Mouse (Mus musculus): ENCODE data around the gene Pgs1.
A peak's percentile ranks its signal among the peaks of the same experiment; 100 is the strongest.

The Pgs1 gene

DNA sequence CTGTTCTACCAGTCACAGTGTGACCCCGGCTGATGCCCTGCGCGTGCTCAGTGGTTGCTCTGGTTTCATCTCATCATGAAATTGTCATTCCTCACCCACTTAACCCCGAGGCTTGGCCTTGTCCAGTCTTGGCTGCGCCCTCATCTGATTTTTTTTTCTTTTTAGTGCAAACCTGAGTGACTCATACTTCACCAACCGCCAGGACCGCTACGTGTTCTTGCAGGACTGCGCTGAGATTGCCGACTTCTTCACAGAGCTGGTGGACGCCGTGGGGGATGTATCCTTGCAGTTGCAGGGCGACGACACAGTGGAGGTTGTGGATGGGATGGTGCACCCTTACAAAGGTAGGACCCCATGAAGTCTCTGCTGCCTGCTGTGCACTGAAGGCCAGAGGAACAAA, 17.1 kb downstream of the Pgs1 start:
- DNase-seq (ENCODE audit: low spot score in 2 of 2) = no peak

DNA sequence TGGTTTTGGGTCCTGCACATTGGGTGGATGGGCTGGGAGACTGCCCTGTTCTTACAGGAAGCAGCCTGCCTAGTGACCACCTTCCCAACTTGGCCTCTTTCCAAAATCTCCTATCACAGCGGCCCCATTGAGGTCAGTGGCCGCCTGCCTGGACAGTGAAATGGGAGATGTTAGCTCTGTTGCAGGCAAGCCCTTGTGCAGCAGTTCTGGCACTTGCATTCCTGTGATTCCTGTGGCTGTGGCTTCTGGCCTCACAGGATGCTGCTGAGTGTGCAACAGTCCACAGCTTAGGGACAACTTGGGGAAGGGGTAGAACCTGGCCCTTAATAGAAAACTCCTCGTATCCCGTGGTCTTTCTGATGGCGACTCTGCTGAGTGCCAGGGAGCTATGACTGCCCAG, 17.6 kb downstream of the Pgs1 start:
- no peak for DNase-seq (ENCODE audit: low spot score in 2 of 2)

DNA sequence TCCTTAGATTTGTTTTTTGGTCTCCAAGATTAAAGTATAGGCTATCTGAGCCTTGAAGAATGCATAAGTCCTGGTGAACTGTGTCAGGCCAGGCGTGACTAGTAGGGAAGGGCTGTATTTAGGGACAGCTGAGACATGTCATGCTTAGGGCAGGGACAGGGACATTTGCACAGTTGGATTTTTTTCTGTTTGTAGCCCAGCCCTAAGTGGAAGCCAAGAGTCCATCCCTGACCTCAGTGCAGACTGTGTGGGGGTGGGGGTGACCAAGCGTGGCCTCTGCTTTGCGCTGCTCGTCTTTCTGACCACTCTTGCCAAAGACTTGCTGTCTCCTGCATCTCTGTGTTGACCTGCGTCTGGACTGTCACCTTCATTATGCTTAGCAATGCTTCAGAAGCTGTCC, 18.1 kb downstream of the Pgs1 start:
- no peak for DNase-seq (ENCODE audit: low spot score in 2 of 2)

DNA sequence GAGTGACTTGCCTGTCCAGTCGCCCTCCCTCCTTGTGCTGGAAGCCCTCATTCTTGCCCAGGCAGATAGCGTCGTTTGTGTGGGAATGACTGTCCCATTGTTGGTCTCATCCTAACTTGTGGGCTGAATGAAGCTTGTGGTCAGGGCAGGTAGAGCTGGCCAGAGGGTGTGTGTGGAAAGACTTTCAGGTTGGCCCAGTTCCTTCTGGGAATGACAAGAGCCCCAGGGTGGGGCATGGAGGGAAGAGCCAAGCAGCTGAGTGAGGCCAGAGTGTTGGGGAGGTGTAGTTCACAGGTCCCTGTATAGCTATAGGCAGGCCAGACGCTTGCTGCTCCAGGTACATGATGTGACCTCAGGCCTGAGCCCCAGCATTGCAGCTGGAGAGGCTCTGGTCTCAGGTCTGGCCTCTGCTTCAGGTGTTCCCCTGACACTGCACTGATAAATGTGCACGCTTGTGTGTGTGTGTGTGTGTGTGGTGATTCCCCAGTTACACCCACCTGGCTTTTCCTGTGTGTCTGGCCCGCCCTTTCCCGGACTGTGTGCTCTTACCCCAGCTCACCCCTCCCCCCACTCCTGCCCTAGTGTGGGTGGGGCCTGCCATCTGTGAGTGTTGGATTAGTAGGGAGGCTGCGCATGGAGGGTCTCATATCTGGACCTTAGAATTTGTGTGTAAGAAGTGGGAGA, 21.5 kb downstream of the Pgs1 start:
- no peak for DNase-seq (ENCODE audit: low spot score in 2 of 2)

DNA sequence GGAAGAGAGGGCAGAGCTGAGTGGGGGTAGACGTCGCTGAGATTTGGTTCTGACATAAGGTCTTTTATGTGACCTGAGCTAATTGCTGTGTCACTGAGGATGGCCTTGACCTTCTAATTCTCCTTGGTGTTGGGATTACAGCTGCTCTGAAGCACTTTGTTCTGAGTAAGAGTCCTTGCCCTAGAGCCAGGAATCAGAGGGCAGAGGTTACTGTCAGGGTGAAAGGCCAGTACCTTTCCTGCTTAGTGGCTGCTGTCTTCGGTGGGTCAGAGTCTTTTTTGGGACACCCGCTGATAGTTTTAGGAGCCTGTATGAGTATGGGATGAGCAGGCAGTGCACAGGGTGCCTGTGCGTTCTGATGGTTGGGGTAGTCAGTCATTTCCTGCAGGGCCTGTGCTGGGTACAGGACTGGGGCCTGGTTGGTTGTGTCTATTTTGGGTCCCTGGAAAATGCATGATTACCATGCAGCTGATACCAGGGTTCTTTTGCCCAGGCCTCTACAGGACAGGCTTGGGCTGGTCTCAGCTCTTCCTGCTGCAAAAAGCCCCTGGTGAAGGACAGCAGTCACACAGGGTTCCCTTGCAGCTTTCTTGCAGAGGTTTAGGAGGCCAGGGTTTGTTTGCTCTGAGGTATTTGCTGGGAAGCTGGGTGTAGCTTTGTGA, 22.2 kb downstream of the Pgs1 start:
- no peak for DNase-seq (ENCODE audit: low spot score in 2 of 2)

DNA sequence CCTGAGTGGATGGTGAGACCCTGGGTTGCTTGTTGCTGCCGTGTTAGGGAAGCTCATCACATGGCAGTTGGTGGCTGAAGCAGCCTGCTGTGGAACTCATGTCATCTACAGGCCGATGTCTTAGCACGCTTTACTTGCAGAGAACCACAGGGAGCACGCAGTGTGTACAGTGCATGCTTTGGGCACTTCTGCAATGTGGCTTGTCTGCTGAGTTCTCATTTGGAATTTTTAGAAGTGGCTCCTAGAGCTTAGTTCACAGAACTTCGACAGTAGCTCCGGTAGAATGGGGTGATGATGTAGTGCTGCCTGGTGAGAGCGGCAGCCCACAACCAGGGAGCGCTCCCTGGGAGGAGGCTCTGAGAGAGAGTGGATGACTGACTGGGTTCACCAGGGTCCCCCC, 22.8 kb downstream of the Pgs1 start:
- no peak for DNase-seq (ENCODE audit: low spot score in 2 of 2)

DNA sequence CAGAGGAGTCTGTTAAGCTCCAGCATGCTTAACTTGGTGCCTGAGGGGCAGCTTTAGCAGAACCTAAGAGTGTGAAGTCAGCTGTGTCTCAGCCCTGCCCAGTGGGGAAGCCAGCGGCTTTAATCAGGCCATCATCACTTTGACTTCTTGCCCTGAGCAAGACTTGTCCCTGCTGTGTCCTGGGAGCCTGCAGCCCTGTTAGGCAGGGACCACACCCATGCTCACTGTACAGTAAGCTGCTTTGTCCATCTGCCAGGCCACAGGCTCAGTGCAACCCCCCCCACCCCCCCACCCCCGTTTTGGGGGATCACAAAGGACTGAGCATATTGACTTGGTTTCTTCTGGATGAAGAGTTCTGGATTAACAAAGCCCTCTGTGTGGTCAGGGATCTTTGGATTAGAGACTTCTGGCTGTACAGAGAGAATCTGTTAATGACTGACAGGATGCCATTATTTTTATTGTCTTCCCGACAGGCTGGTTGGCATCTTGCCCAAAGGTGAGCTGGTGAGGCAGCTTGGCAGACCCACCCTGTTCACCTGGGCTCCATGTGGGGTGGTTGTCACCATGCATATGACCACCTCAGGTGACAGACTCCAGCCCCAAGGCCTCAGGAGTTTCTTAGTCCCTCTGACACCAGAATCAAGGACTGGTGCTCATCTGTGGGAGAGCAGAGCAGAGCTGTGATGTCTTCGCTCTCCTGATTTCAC, 23.9 kb downstream of the Pgs1 start:
- no peak for DNase-seq (ENCODE audit: low spot score in 2 of 2)

DNA sequence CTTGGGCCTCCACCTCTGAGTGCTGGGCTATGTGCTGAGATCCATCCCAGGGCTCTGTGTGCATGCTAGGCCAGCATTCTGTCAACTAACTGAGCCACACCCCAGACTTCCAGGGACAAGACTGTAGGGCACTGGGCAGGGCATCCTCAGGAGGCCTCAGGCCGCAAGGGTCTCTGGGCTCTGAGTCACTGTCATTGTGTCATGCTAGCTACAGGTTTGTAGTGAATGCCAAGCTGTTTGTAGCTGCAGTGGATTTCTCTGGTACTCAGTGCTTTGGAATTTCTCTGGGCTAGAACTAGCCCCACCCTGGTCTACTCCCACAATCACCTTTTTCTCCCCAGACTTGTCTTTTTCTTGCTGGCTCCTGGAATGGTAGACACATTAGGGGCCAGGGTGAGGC, 26.5 kb downstream of the Pgs1 start:
- no peak for DNase-seq (ENCODE audit: low spot score in 2 of 2)

DNA sequence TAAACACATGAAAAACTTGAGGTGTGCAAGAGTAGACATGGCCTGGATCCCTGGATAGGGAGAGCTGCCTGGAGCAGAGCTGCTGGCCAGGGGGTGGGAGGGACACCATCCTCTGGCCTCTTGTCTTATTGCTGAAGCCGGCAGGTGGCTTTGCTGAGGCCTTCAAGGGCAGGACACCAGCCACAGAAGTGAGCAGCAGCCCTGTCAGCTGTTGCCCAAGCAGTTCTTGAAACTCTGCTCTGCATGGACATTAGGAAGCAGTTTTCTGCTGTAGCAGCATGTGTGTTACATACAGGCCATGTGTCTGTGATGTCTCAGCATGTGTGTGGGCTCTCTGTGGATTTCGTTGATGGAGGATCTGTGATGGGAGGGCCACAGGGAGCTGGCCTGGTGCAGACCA, 27.2 kb downstream of the Pgs1 start:
- no peak for DNase-seq (ENCODE audit: low spot score in 2 of 2)

DNA sequence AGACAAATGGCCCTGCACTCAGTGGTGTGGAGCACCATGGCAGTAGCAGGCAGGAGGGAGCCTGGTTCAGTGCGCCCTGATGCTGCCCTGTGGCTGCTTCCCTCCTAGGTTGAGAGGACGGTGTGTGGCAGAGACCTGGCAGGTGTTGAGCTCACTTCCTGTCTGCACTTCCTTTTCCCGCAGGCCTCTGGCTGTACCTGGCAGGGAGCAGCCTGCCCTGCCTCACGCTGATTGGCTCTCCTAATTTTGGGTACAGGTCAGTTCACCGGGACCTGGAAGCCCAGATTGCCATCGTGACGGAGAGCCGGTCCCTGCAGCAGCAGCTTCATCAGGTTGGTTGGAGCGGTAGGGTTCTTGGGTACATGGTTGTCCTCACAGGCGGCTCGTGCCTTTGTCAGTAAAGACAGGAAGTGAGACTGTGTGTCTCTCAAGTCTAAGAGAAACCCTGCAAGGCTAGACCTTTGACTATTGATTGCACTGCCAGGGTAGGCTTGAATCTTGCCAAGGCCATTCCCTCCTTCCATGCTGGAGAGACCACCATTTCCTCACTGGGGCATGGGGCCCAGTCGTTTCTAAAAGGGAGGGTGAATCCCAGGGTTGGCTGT, 28.4 kb downstream of the Pgs1 start:
- DNase-seq (ENCODE audit: low spot score in 2 of 2) = no peak

DNA sequence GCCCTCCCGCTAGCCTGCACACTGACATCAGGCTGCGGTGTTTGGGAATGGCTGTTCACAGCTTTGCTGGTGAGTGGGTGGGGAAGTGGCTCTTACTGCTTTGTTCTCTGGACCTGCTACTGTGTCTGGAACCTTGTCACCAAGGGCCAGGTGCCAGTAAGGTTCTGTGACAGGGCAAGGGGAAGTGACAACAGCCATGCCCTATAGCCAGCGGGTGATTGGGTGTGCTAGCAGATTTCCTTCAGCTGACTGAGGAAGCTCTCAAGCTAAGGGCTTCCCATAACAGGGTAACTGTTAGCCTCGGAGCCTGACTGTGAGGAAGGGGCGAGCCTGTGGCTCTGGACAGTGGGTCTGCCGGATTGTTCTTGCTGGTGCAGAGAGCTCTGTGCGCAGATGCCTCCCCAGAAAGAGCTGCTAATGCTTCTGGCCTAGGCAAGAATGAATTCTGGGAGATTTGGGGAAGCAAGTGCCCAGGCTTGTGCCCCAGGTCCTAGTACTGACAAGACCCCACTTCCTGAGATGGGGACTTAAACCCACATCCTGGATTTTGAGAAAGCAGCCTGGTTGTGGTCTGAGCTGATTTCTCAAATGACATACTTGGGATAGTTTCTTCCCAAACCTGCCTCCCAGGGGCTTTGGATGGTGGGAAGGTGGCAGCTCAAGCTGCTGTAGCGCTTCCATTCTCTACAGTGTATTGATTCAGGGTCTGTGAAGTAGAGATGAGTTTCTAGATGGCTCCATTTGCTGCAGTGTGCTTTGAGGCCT, 29.5 kb downstream of the Pgs1 start:
- no peak for DNase-seq (ENCODE audit: low spot score in 2 of 2)

DNA sequence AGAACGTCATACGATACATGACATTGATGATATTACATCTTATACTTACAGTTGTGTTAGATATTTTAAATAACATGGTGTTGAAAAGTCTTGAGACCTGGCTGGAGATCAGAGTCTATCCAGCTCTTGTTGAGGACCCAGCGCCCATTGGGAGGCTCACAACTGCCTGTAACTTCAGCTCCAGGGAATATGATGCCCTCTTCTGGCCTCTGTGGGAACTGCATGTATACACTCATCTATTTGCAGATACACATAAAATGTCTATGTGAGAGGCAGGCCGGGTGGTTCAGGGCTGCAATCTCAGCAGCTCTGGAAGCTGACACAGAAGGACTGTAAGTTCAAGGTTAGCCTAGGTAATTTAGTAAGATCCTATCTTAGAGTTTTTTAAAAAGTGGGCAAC, 32.2 kb downstream of the Pgs1 start:
- no peak for DNase-seq (ENCODE audit: low spot score in 2 of 2)

DNA sequence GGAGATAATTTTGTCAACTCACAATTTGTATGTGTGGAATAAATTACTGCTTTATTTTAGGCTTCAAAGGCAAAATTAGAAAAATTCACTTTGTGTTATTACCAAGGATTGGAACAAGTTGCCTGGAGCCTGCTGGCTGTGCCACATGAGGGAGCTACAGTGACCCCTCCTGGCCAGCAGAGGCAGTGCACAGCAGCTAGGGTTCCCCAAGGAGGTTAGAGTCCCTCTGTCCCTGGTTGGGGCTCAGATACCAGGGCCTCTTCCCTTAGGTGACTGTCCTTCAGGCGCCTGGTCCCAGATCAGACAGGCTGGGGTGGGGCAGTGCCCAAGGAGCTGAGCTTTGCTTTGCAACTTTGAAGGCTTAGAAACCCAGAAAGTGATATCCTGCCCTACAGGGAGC, 35.7 kb downstream of the Pgs1 start:
- peak; percentile 29 to 59 for DNase-seq (ENCODE audit: low spot score in 2 of 2)

DNA sequence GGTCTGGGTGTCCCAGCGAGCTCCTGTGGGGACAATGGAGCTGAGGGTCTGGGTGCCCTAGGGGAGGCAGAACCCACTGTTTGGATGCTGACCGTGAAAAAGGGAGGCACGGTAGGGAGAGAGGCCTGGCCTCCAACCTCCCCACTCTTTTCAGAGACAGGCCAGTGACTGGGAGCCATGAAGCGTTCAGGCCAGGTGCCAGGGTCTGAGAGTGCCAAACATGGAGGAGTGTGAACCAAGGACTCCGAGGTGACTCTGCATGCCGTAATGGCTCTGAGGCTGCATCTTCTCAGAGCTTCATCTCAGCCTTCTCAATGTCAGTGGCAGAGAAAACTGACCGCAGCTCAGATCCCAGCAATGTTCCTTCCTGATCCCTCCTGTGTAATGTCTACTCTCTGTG, 37.4 kb downstream of the Pgs1 start:
- DNase-seq (ENCODE audit: low spot score in 2 of 2) = no peak

DNA sequence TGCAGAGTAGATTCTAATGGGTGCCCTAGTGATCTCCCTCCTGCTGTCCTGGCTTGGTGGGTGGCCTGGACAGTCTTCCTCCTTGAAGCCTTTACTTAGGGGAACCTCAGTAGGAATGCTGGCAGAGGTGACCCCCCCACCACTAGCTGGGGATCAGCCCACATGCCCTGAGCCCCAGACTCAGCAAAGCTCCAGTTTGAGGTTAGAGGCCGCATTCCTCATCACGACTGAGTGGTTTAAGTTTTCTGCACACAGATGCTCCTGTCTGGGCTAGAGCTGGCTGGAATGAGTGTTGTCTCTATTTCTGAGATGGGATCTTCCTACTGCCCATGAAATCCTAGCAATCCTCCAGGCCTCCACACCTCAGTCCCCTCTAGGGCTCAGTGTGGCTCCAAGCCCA, 38.0 kb downstream of the Pgs1 start:
- DNase-seq (ENCODE audit: low spot score in 2 of 2) = no peak

DNA sequence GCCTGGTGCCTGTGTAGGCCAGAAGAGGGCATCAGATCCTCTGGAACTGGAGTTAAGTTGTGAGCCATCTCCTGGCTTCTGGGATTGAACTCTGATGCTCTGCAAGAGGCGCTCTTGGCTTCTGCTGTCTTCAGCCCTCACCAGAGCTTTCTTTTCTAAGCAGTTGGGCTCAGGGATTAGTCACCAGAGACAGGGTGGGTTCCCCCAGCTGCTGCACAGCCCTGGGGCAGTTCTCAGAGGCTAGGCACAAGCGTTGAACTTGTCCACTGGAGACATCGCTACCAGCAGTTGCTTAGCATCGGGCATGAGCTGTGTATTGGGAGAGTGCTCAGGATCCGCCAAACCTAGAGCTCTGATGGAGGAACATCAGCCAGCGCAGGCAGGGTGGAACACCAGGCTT, 43.1 kb downstream of the Pgs1 start:
- DNase-seq (ENCODE audit: low spot score in 2 of 2) = no peak

DNA sequence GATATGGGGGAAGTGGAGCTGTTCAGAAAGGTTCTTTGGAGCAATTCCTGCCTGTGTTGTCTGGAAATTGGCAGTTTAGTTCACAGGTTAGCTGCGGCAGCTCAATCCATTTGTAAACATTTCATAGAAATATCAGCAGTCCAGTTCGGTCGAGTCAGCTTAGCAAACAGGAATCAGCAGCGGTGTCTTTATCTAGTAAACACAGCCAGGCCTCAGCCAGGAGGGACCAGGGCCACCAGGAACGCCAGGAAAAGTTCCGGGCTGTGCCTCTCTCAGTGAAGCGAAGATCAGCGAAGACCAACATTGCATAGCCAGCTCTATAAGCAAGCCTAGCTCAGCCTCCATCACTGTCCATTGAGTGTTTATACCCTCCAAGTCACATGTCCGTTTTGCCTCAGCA, 45.0 kb downstream of the Pgs1 start:
- DNase-seq (ENCODE audit: low spot score in 2 of 2) = no peak

DNA sequence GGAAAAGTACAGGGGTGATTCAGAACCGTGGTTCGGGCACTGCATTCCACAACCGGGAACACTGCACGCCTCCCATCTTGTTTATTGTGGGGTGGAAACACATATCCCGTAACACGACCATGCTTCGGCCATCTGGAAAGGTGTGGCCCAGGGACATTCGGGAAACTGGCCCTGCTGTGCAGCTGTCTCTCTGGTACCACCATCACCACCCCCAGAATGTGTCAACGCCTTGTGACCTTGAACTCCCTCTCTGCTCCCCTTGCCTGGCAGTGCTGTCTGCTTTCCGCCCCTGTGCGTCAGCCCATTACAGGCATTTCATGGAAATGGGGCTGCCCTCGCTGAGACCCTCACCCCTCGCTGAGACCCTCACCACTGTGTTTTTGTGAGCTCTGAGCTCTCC, 48.3 kb downstream of the Pgs1 start:
- DNase-seq (ENCODE audit: low spot score in 2 of 2) = no peak

DNA sequence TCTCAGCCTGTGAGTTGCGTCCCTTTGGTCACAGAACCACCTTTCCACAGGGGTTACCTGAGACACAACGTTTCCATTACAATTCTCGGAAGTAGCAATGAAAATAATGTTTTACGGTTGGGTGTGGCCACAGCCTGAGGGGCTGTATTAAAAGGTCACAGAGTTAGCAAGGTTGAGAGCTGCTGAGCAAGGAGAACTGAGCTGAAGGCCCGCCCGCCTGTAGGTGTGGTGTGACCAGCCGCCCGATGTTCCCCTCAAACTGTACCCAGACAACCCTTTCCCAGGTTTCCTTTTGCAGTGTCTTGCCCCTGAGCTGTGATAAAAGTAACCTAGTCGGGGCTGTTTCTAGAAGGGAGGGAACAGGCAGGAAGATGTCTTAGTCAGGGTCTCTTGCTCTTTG, 49.0 kb downstream of the Pgs1 start:
- no peak for DNase-seq (ENCODE audit: low spot score in 2 of 2)

DNA sequence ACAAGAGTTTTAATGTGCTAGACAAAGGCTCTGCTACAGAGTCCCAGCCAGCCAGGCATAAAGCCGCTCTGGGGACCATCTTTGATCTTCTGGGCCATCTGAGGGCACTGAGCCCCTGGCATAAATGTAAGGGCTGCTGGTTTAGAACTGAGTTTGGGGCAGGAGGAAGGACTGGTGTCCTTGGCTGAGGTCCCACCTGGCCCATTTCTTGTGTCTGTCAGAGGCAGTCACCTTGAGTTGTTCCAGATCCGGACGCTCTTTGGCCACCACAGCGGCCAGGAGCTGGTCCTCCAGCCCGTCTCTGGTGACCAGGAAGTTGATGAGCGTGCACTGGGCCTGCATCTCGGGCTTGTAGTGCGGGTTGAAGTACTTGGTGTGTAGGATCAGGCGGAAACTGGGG, 56.7 kb downstream of the Pgs1 start:
- DNase-seq (ENCODE audit: low spot score in 2 of 2) = no peak

DNA sequence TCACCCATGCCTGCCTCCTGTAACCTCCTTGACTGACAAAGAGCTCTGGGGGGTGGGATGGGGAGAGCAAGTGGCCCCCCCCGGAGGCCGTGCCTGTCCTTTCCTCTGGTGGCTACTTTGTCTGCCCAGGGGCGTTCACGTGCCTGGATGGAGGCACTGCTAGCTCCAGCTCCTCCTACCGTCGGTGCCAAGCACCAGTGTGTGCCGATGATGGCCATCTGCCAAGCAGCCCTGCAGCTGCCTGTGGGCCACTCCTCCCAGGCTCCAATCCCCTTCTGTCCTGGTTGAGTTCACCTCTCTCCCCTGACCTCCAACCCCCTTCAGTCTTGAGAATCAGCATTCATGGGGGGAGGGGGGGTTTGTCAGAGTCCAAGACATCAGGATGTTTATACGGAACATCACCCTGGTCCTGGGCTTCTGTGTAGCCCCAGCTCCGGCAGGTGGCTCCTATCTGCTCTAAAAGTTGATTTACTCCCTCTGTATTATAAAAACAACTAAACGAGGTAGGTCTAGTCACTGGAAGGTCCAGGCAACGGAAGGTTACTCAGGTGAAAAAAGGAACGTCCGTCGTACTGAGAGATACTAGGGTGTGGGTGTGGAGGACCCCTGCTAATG, 57.3 kb downstream of the Pgs1 start:
- peak; percentile 50 to 53 for DNase-seq (ENCODE audit: low spot score in 2 of 2)

DNA sequence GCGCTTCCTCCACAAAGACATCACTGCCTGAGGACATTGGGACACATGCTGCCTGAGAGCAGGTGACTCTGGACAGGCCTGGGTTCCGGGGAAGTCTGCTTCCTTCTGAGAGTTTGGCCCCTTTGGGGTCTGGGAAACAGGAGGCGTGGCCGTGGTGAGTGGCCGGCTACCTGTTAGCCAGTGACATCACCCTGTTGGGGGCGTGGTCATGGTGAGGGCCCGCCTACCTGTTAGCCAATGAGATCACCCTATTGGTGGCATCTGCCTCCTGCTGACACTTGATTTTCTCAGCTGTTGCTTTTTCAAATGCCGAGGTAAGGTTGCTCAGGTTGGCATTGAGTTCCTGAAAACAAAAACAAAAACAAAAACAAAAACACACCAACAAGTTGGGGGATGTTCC, 63.5 kb downstream of the Pgs1 start:
- DNase-seq (ENCODE audit: low spot score in 2 of 2) = no peak
